Comparison of ENCODE assay signal across 31 mouse cellular contexts in the genomic region with DNA sequence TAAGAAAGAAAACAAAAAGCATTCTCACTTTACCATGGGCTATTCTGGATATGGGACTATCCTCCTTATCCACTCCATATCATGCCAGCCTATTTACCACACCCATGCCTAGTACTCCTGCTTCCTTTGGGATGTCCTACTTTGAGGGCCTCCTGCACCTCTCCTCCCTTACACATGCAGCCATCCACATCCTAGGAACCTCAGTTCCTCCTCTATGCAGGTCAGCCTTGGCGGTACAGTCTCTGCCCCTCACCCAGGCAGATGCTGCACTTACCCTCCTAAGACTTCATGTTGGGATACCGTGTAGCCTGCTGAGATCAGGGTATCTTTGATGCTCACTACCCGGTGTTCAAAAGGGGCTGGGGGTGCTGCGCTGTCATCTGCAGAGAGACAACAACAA. TPM values are rescaled to one million over a fixed set of nuclear protein-coding genes. Genes with fewer than 3 reads are reported as not detected.
"Had no signal": no experiment of that assay in that cellular context is flagged by ENCODE, and none has a peak within 500 bp of the region (broad histone marks: within the 10 kb centered on the region; RNA-seq: fewer than 3 reads in every experiment).

No protein-coding gene starts in this region.

- H3K4me3 ChIP-seq: limb, embryonic 10.5 days; limb, embryonic 12.5 days; limb, embryonic 13.5 days; limb, embryonic 15.5 days; liver, embryonic 12.5 days; liver, embryonic 13.5 days; liver, embryonic 15.5 days; lung, embryonic 15.5 days; megakaryocyte, embryonic 14.5 days; midbrain, embryonic 10.5 days; midbrain, embryonic 12.5 days; midbrain, embryonic 13.5 days; midbrain, embryonic 15.5 days; myocyte; neural tube, embryonic 12.5 days had no signal

- H3K27me3 ChIP-seq: limb, embryonic 12.5 days; limb, embryonic 13.5 days; limb, embryonic 15.5 days; liver, embryonic 12.5 days; liver, embryonic 13.5 days; liver, embryonic 15.5 days; lung, embryonic 15.5 days; midbrain, embryonic 12.5 days; midbrain, embryonic 13.5 days; midbrain, embryonic 15.5 days; neural tube, embryonic 12.5 days had no signal

- H3K36me3 ChIP-seq: limb, embryonic 10.5 days; limb, embryonic 12.5 days; limb, embryonic 13.5 days; limb, embryonic 15.5 days; lung, embryonic 15.5 days; midbrain, embryonic 10.5 days; midbrain, embryonic 12.5 days; midbrain, embryonic 13.5 days; midbrain, embryonic 15.5 days; neural tube, embryonic 12.5 days had no signal

- DNase-seq: left cerebral cortex, postnatal 4 days; liver; liver, embryonic 13.5 days; liver, postnatal 0 days; lung, adult 18-20 months; lung, adult 2 months; lung, embryonic 14.5 days; lung, postnatal 10 days; lung, postnatal 14 days; lung, postnatal 36 days; lung, postnatal 4 days; midbrain, embryonic 14.5 days had no signal

- H3K4me1 ChIP-seq: limb, embryonic 10.5 days; limb, embryonic 12.5 days; limb, embryonic 13.5 days; limb, embryonic 15.5 days; liver, embryonic 15.5 days; lung, embryonic 15.5 days; megakaryocyte, embryonic 14.5 days; midbrain, embryonic 10.5 days; midbrain, embryonic 12.5 days; midbrain, embryonic 13.5 days; midbrain, embryonic 15.5 days; neural tube, embryonic 12.5 days had no signal

- H3K9me3 ChIP-seq: limb, embryonic 10.5 days; limb, embryonic 12.5 days; limb, embryonic 13.5 days; limb, embryonic 15.5 days; liver, embryonic 12.5 days; liver, embryonic 13.5 days; liver, embryonic 15.5 days; lung, embryonic 15.5 days; midbrain, embryonic 10.5 days; midbrain, embryonic 12.5 days; midbrain, embryonic 13.5 days; midbrain, embryonic 15.5 days; neural tube, embryonic 12.5 days had no signal

- H3K27ac ChIP-seq: limb, embryonic 10.5 days; limb, embryonic 12.5 days; limb, embryonic 13.5 days; limb, embryonic 15.5 days; liver, embryonic 12.5 days; liver, embryonic 13.5 days; liver, embryonic 14.5 days; liver, embryonic 15.5 days; lung, embryonic 15.5 days; macrophage; midbrain, embryonic 10.5 days; midbrain, embryonic 12.5 days; midbrain, embryonic 13.5 days; midbrain, embryonic 15.5 days; neural tube, embryonic 12.5 days had no signal

- ATAC-seq: liver, embryonic 12.5 days; liver, postnatal 0 days; lung, postnatal 0 days; midbrain, embryonic 13.5 days; midbrain, embryonic 15.5 days; midbrain, embryonic 16.5 days had no signal

RNA-seq across cellular contexts. Expression of gene Mylk3, which starts 32.9 kb away (rescaled TPM):
- total RNA-seq: midbrain, postnatal 0 days had no signal
